In genomic region chr2:119675215-119675784, GRCm38 (mm10) we compare ENCODE assay signal across 8 mouse cellular contexts. TPM values are rescaled to one million over a fixed set of nuclear protein-coding genes. Genes with fewer than 3 reads are reported as not detected.
A peak's percentile ranks its signal among the peaks of the same experiment; 100 is the strongest.
DNase-seq lines count a peak whose midpoint lies in the region; ATAC-seq and TF ChIP-seq lines count a peak whose summit lies in the region.

No protein-coding gene starts in this region.

- no peak for TF ChIP-seq POLR2A in heart, adult 2 months (IDR thresholded peaks at IDR 0.05; ENCODE audit: insufficient read depth, low read depth, low read length)
- no peak for TF ChIP-seq POLR2A in CH12.LX (IDR thresholded peaks at IDR 0.05; ENCODE audit: low read depth, low read length)

- TF ChIP-seq EP300 in heart, adult 2 months (IDR thresholded peaks at IDR 0.05; ENCODE audit: insufficient read depth, low read depth, low read length), result no peak
- no peak for TF ChIP-seq EP300 in CH12.LX (IDR thresholded peaks at IDR 0.05; ENCODE audit: low read length)

- no peak for TF ChIP-seq CTCF in heart, adult 2 months (IDR thresholded peaks at IDR 0.05)
- no peak for TF ChIP-seq CTCF in CH12.LX (conservative IDR thresholded peaks at IDR 0.05 in 1 of 2, IDR thresholded peaks at IDR 0.05 in 1 of 2; ENCODE audit: low read depth in 2 of 2, low read length in 2 of 2)

- dilution Hi-C loops in CH12.LX (cut with MboI; ENCODE audit: extremely low pct_ligation_motif_present, extremely low pct_unique_long_range_greater_than_20kb, low sequenced_read_pairs), result no loop called here

- intact Hi-C loops in heart, adult 2 months (cut with DNase I), result loop anchor here (5.0 kb wide), 1 partner anchor 67 kb away; the partner anchor contains the start of gene Itpka

- peak; percentile 81 for ATAC-seq in embryonic facial prominence, embryonic 14.5 days (ENCODE audit: low read depth)
- peak; percentile 90 for ATAC-seq in intestine, embryonic 14.5 days (replicated peaks; ENCODE audit: low FRiP score, low TSS enrichment, low read depth)
- ATAC-seq in midbrain, embryonic 12.5 days (ENCODE audit: low FRiP score, low read depth), result peak; percentile 92

- H3K36me3 ChIP-seq in heart, adult 2 months (ENCODE audit: control insufficient read depth, insufficient read depth, low read length), result peaks cover 3% of the 10 kb centered on the region; the same call in 1 of the 2 replicates
- H3K36me3 ChIP-seq in CH12.LX (replicated peaks in 1 of 2; ENCODE audit: control insufficient read depth in 1 of 2, insufficient read depth in 1 of 2, low read length in 1 of 2), result peaks cover 0 to 16% of the 10 kb centered on the region in 2 experiments
- H3K36me3 ChIP-seq in embryonic facial prominence, embryonic 14.5 days (ENCODE audit: control insufficient read depth, insufficient read depth, low read length), result peaks cover 4% of the 10 kb centered on the region; the same call in 1 of the 2 replicates
- H3K36me3 ChIP-seq in intestine, embryonic 14.5 days (ENCODE audit: control insufficient read depth, insufficient read depth, low read length), result peaks cover 7% of the 10 kb centered on the region; the same call in 1 of the 2 replicates
- 0 out of 2 replicates have a peak, but pooled peaks cover 6% of the 10 kb centered on the region for H3K36me3 ChIP-seq in midbrain, embryonic 12.5 days

- no peaks in the 10 kb centered on the region for H3K9me3 ChIP-seq in CH12.LX (replicated peaks; ENCODE audit: low read length)
- H3K9me3 ChIP-seq in embryonic facial prominence, embryonic 14.5 days (ENCODE audit: control insufficient read depth, low read length), result no peaks in the 10 kb centered on the region
- H3K9me3 ChIP-seq in intestine, embryonic 14.5 days (ENCODE audit: control insufficient read depth, low read length), result no peaks in the 10 kb centered on the region
- H3K9me3 ChIP-seq in midbrain, embryonic 12.5 days, result no peaks in the 10 kb centered on the region

- H3K79me2 ChIP-seq in heart, adult 2 months (replicated peaks; ENCODE audit: control insufficient read depth, insufficient read depth, low read length), result peaks cover 3% of the 10 kb centered on the region; the same call in 1 of the 2 replicates
- peaks cover 29% of the 10 kb centered on the region for H3K79me2 ChIP-seq in CH12.LX (replicated peaks; ENCODE audit: control insufficient read depth, extremely low read depth, insufficient read depth, poor library complexity, severe bottlenecking)

- H3K4me3 ChIP-seq in heart, adult 2 months, result peak overlapping the region; percentile 98
- peak overlapping the region; percentile 75 to 95 (median 87) for H3K4me3 ChIP-seq in CH12.LX (replicated peaks in 1 of 3; ENCODE audit: low read depth in 2 of 3, low read length in 2 of 3, poor library complexity in 1 of 3)
- H3K4me3 ChIP-seq in embryonic facial prominence, embryonic 14.5 days (ENCODE audit: low read depth, low read length), result peak overlapping the region; percentile 98
- peak overlapping the region; percentile 100 for H3K4me3 ChIP-seq in intestine, embryonic 14.5 days (ENCODE audit: low read depth, low read length)
- peak overlapping the region; percentile 89 for H3K4me3 ChIP-seq in midbrain, embryonic 12.5 days

- no peaks in the 10 kb centered on the region for H3K27me3 ChIP-seq in heart, adult 2 months (ENCODE audit: control insufficient read depth, insufficient read depth, low read length)
- H3K27me3 ChIP-seq in CH12.LX (replicated peaks), result peaks cover 10% of the 10 kb centered on the region
- H3K27me3 ChIP-seq in embryonic facial prominence, embryonic 14.5 days (replicated peaks; ENCODE audit: control insufficient read depth, insufficient read depth, low read length), result no peaks in the 10 kb centered on the region
- no peaks in the 10 kb centered on the region for H3K27me3 ChIP-seq in intestine, embryonic 14.5 days (replicated peaks; ENCODE audit: control insufficient read depth, insufficient read depth, low read length)
- H3K27me3 ChIP-seq in midbrain, embryonic 12.5 days, result no peaks in the 10 kb centered on the region; the same call in 1 of the 2 replicates

- peak overlapping the region; percentile 100 for H3K9ac ChIP-seq in heart, adult 2 months (ENCODE audit: low read depth, low read length)
- peak overlapping the region; percentile 91 for H3K9ac ChIP-seq in CH12.LX (ENCODE audit: insufficient read depth, low read depth)
- peak overlapping the region; percentile 97 for H3K9ac ChIP-seq in embryonic facial prominence, embryonic 14.5 days (ENCODE audit: low read depth, low read length)
- peak overlapping the region; percentile 94 for H3K9ac ChIP-seq in intestine, embryonic 14.5 days (ENCODE audit: low read length)
- peak overlapping the region; percentile 97 for H3K9ac ChIP-seq in midbrain, embryonic 12.5 days (replicated peaks)

- H3K4me1 ChIP-seq in heart, adult 2 months (ENCODE audit: control insufficient read depth, insufficient read depth, low read length), result no peaks in the 10 kb centered on the region; the same call in 1 of the 2 replicates
- H3K4me1 ChIP-seq in CH12.LX (ENCODE audit: control insufficient read depth in 1 of 2, insufficient read depth in 2 of 2), result peaks cover 0 to 21% of the 10 kb centered on the region in 2 experiments; a peak in 1 of 4 replicates
- peaks cover 15% of the 10 kb centered on the region for H3K4me1 ChIP-seq in embryonic facial prominence, embryonic 14.5 days (ENCODE audit: control insufficient read depth, insufficient read depth, low read length)
- peaks cover 12% of the 10 kb centered on the region; the same call in 1 of the 2 replicates for H3K4me1 ChIP-seq in intestine, embryonic 14.5 days (replicated peaks; ENCODE audit: control insufficient read depth, insufficient read depth, low read length)
- H3K4me1 ChIP-seq in midbrain, embryonic 12.5 days, result peaks cover 18% of the 10 kb centered on the region

- TF ChIP-seq RAD21 in CH12.LX (IDR thresholded peaks at IDR 0.05; ENCODE audit: low read depth, low read length), result no peak

- no peak for DNase-seq in heart, adult 2 months
- no peak for DNase-seq in heart, adult 18-20 months
- peak; percentile 39 for DNase-seq in CH12.LX (ENCODE audit: extremely low read depth)
- DNase-seq in embryonic facial prominence, embryonic 14.5 days (ENCODE audit: low spot score), result peak; percentile 36
- DNase-seq in intestine, embryonic 14.5 days (ENCODE audit: low spot score), result no peak
- DNase-seq in frontal cortex, postnatal 14 days (ENCODE audit: low spot score in 2 of 2), result no peak
- DNase-seq in left cerebral cortex, adult 8-10 months (ENCODE audit: low spot score in 2 of 2), result no peak

- H3K4me2 ChIP-seq in CH12.LX (ENCODE audit: insufficient read depth, low read depth, poor library complexity, severe bottlenecking), result peak overlapping the region; percentile 86
- peak overlapping the region; percentile 92 for H3K4me2 ChIP-seq in embryonic facial prominence, embryonic 14.5 days (ENCODE audit: low read depth, low read length)
- peak overlapping the region; percentile 55 for H3K4me2 ChIP-seq in intestine, embryonic 14.5 days (ENCODE audit: low read length)
- H3K4me2 ChIP-seq in midbrain, embryonic 12.5 days (replicated peaks), result peak overlapping the region; percentile 90

- peak overlapping the region; percentile 90 for H3K27ac ChIP-seq in heart, adult 2 months
- H3K27ac ChIP-seq in CH12.LX (ENCODE audit: insufficient read depth, low read depth), result peak overlapping the region; percentile 15; the same call in 1 of the 2 replicates
- peak overlapping the region; percentile 88 for H3K27ac ChIP-seq in embryonic facial prominence, embryonic 14.5 days (replicated peaks; ENCODE audit: low read depth, low read length)
- H3K27ac ChIP-seq in intestine, embryonic 14.5 days (ENCODE audit: low read depth), result peak overlapping the region; percentile 74
- peak overlapping the region; percentile 50 for H3K27ac ChIP-seq in midbrain, embryonic 12.5 days (replicated peaks)

- in situ Hi-C loops in CH12.LX (cut with MboI; ENCODE audit: low pct_ligation_motif_present, low pct_unique_long_range_greater_than_20kb, low sequenced_read_pairs), result no loop called here

- WGBS in heart, adult 2 months, result under 1% methylated on average over 39 of the region's 39 CpGs
- WGBS in embryonic facial prominence, embryonic 14.5 days, result under 1% methylated on average over 17 of the region's 39 CpGs
- under 1% methylated on average over 39 of the region's 39 CpGs for WGBS in intestine, embryonic 14.5 days
- WGBS in midbrain, embryonic 12.5 days, result under 1% methylated on average over 31 of the region's 39 CpGs

RNA-seq across cellular contexts. Expression of gene Rtf1, which starts 0.4 kb away (rescaled TPM):
- 10 to 100 TPM; 21.9 to 22.8 TPM for total RNA-seq in heart, adult 2 months (2021)
- polyA plus RNA-seq in heart, adult 2 months (2012; rRNA removed), result 8.7 and 12.7 TPM in 2 replicates
- total RNA-seq in heart, adult 18-20 months (2021), result 10 to 100 TPM; 23.1 to 25.1 TPM
- 9.7 and 12.5 TPM in 2 replicates for total RNA-seq in CH12.LX (2012; rRNA removed)
- total RNA-seq in CH12.LX (2014; rRNA removed), result 10.7 and 11.3 TPM in 2 replicates
- 46.0 and 50.3 TPM in 2 replicates for polyA plus RNA-seq in CH12.LX (2012; ENCODE audit: insufficient read length, low read depth)
- 23.2 and 26.2 TPM in 2 replicates for polyA plus RNA-seq in embryonic facial prominence, embryonic 14.5 days (2014; fragmentation: Nextera tagmentation; extraction: Ambion mirVana)
- 29.4 and 32.0 TPM in 2 replicates for polyA plus RNA-seq in intestine, embryonic 14.5 days (2014; fragmentation: Nextera tagmentation; extraction: Ambion mirVana)
- 68.4 and 78.0 TPM in 2 replicates for polyA plus RNA-seq in midbrain, embryonic 12.5 days (2016; fragmentation: Nextera tagmentation; extraction: Ambion mirVana)
- total RNA-seq in left cerebral cortex, adult 8-10 months (2022), result 10 to 100 TPM; 54.9 to 58.7 (median 55.9) TPM

RNA-seq across cellular contexts. Expression of gene Ndufaf1, which starts 12.7 kb away (rescaled TPM):
- 10 to 100 TPM; 58.6 to 63.6 TPM for total RNA-seq in heart, adult 2 months (2021)
- 16.1 and 33.9 TPM in 2 replicates for polyA plus RNA-seq in heart, adult 2 months (2012; rRNA removed)
- total RNA-seq in heart, adult 18-20 months (2021), result 10 to 100 TPM; 66.3 to 68.9 TPM
- 25.1 and 33.2 TPM in 2 replicates for total RNA-seq in CH12.LX (2012; rRNA removed)
- 53.6 and 64.5 TPM in 2 replicates for total RNA-seq in CH12.LX (2014; rRNA removed)
- 35.6 and 38.7 TPM in 2 replicates for polyA plus RNA-seq in CH12.LX (2012; ENCODE audit: insufficient read length, low read depth)
- polyA plus RNA-seq in embryonic facial prominence, embryonic 14.5 days (2014; fragmentation: Nextera tagmentation; extraction: Ambion mirVana), result 39.4 and 40.4 TPM in 2 replicates
- 42.8 and 44.8 TPM in 2 replicates for polyA plus RNA-seq in intestine, embryonic 14.5 days (2014; fragmentation: Nextera tagmentation; extraction: Ambion mirVana)
- polyA plus RNA-seq in midbrain, embryonic 12.5 days (2016; fragmentation: Nextera tagmentation; extraction: Ambion mirVana), result 39.2 and 41.3 TPM in 2 replicates
- total RNA-seq in left cerebral cortex, adult 8-10 months (2022), result 10 to 100 TPM; 28.7 to 31.9 (median 29.8) TPM

RNA-seq across cellular contexts. Expression of gene Oip5, which starts 57.0 kb away (rescaled TPM):
- total RNA-seq in heart, adult 2 months (2021), result under 1 TPM; 0.16 to 0.37 TPM
- 0.20 and 0.26 TPM in 2 replicates for polyA plus RNA-seq in heart, adult 2 months (2012; rRNA removed)
- total RNA-seq in heart, adult 18-20 months (2021), result under 1 TPM; 0.25 to 0.26 TPM
- total RNA-seq in CH12.LX (2012; rRNA removed) (22.0 and 24.5 TPM in 2 replicates), CH12.LX (2014; rRNA removed) (49.6 and 53.6 TPM in 2 replicates)
- 22.3 and 30.1 TPM in 2 replicates for polyA plus RNA-seq in CH12.LX (2012; ENCODE audit: insufficient read length, low read depth)
- polyA plus RNA-seq in embryonic facial prominence, embryonic 14.5 days (2014; fragmentation: Nextera tagmentation; extraction: Ambion mirVana), result 15.3 and 17.9 TPM in 2 replicates
- polyA plus RNA-seq in intestine, embryonic 14.5 days (2014; fragmentation: Nextera tagmentation; extraction: Ambion mirVana), result 25.8 and 29.2 TPM in 2 replicates
- 28.2 and 29.1 TPM in 2 replicates for polyA plus RNA-seq in midbrain, embryonic 12.5 days (2016; fragmentation: Nextera tagmentation; extraction: Ambion mirVana)
- 1 to 10 TPM in 3 of 4 experiments, under 1 TPM in 1; 0.70 to 2.0 (median 1.1) TPM for total RNA-seq in left cerebral cortex, adult 8-10 months (2022)

RNA-seq across cellular contexts. Expression of gene Nusap1, which starts 57.2 kb away (rescaled TPM):
- 1 to 10 TPM in 1 of 2 experiments, under 1 TPM in 1; 0.84 to 2.0 TPM for total RNA-seq in heart, adult 2 months (2021)
- polyA plus RNA-seq in heart, adult 2 months (2012; rRNA removed), result 0.26 and 0.31 TPM in 2 replicates
- 1 to 10 TPM in 1 of 2 experiments, under 1 TPM in 1; 0.95 to 1.2 TPM for total RNA-seq in heart, adult 18-20 months (2021)
- total RNA-seq in CH12.LX (2012; rRNA removed) (25.0 and 29.0 TPM in 2 replicates), CH12.LX (2014; rRNA removed) (92.7 and 107 TPM in 2 replicates)
- polyA plus RNA-seq in CH12.LX (2012; ENCODE audit: insufficient read length, low read depth), result 39.9 and 41.1 TPM in 2 replicates
- 47.5 and 56.6 TPM in 2 replicates for polyA plus RNA-seq in embryonic facial prominence, embryonic 14.5 days (2014; fragmentation: Nextera tagmentation; extraction: Ambion mirVana)
- 61.0 and 68.7 TPM in 2 replicates for polyA plus RNA-seq in intestine, embryonic 14.5 days (2014; fragmentation: Nextera tagmentation; extraction: Ambion mirVana)
- 86.3 and 90.9 TPM in 2 replicates for polyA plus RNA-seq in midbrain, embryonic 12.5 days (2016; fragmentation: Nextera tagmentation; extraction: Ambion mirVana)
- total RNA-seq in left cerebral cortex, adult 8-10 months (2022), result 1 to 10 TPM in 1 of 4 experiments, under 1 TPM in 3; 0.46 to 1.6 (median 0.56) TPM

Comparison
In these comparisons a context has a peak if more than half of its experiments do, and no peak if none do; other contexts are left out.
1. DNase-seq: peak in CH12.LX (single experiment) and embryonic facial prominence, embryonic 14.5 days (single experiment); none in heart, adult 2 months (0 of 2), heart, adult 18-20 months (0 of 2), intestine, embryonic 14.5 days (single experiment), frontal cortex, postnatal 14 days (0 of 2) and left cerebral cortex, adult 8-10 months (0 of 2).
2. H3K27ac ChIP-seq: peak in every context shown above with its lines; median percentile 90 in heart, adult 2 months; 88 in embryonic facial prominence, embryonic 14.5 days; 74 in intestine, embryonic 14.5 days; 50 in midbrain, embryonic 12.5 days; 15 in CH12.LX.
3. RNA of gene Oip5, which starts 57.0 kb away (polyA plus RNA-seq): 22.3 to 30.1 TPM in CH12.LX, 28.2 to 29.1 TPM in midbrain, embryonic 12.5 days, 25.8 to 29.2 TPM in intestine, embryonic 14.5 days and 15.3 to 17.9 TPM in embryonic facial prominence, embryonic 14.5 days; 0.20 to 0.26 TPM in heart, adult 2 months; every median in the first group is over 10 times any median in the second.
4. Peak in every context shown above with its lines, with median percentiles within 50 percentile points of each other: H3K4me3 ChIP-seq, H3K9ac ChIP-seq, H3K4me2 ChIP-seq and ATAC-seq.